Mouse (Mus musculus) liver, postnatal 0 days (tissue): ENCODE data around the gene Celsr1.

ENCODE experiments used
- CTCF ChIP-seq: sonication (generic); IDR thresholded peaks from 2 replicates; pipeline ENCODE4 v1.5.1; 2016; ENCODE audit warnings: antibody characterized with exemption, low read depth
- EP300 ChIP-seq: IDR thresholded peaks from 2 replicates; pipeline ENCODE4 v1.6.1; 2016; ENCODE audit warnings: antibody characterized with exemption, low read depth, mild to moderate bottlenecking

DNA sequence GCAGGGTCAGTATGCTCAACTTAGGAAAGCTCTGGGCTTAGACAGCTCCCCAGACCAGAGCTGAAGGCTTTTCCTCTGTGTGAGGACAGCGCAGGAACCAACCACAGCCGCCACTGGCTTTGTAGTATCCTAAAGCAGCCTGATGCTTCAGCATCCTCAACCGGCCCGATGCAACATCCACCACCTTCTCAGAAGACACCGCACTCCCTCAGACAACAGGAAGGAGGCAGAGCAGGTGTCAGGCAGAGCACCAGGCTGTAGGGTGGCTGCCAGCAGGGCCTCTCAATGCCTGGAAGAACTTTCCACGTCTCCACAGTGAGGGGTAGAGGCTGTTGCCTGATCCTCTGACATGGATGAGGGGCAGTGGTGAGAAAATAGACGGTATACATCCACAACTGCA is 50.4 kb downstream of the Celsr1 start:
- TF ChIP-seq CTCF (no peak), EP300 (no peak)
